Mouse (Mus musculus) liver, postnatal 0 days (tissue): ENCODE measurements around the gene Ddx17. TPM values are rescaled to one million over a fixed set of nuclear protein-coding genes. Genes with fewer than 3 reads are reported as not detected.

Experiments
- ATAC-seq: fragments of 200-750 bp; cut with Nextera tagmentation; 2 replicates; pipeline ENCODE4 v1.8.0; 2017; ENCODE audit warnings: mild to moderate bottlenecking, moderate library complexity
- DNase-seq: peaks from one replicate; pipeline ENCODE4 v3.0.0-alpha.2; 2016
- H3K27ac ChIP-seq: fragments of 300-500 bp; sonication (generic); 2 replicates; pipeline ENCODE4 v1.5.1; 2014; ENCODE audit warnings: antibody characterized with exemption, moderate library complexity, mild to moderate bottlenecking, low read depth
- H3K27me3 ChIP-seq: fragments of 300-500 bp; sonication (generic); 2 replicates; pipeline ENCODE4 v1.6.1; 2014; ENCODE audit warnings: low read length, control low read depth, mixed read lengths; ENCODE audit not compliant: insufficient read depth
- H3K36me3 ChIP-seq: fragments of 300-500 bp; sonication (generic); replicated peaks from 2 replicates; pipeline ENCODE4 v1.6.1; 2014; ENCODE audit warnings: mild to moderate bottlenecking, control low read depth, low read length, moderate library complexity, mixed read lengths; ENCODE audit not compliant: insufficient read depth
- H3K4me1 ChIP-seq: fragments of 300-500 bp; sonication (generic); 2 replicates; pipeline ENCODE4 v1.6.1; 2014; ENCODE audit warnings: antibody characterized with exemption, mild to moderate bottlenecking, control low read depth; ENCODE audit not compliant: insufficient read depth
- H3K4me2 ChIP-seq: fragments of 300-500 bp; sonication (generic); 2 replicates; pipeline ENCODE4 v1.6.1; 2014; ENCODE audit warnings: low read depth, mild to moderate bottlenecking, low read length, moderate library complexity, mixed read lengths
- H3K4me3 ChIP-seq: fragments of 300-500 bp; sonication (generic); 2 replicates; pipeline ENCODE4 v1.5.1; 2014; ENCODE audit warnings: low read depth, low read length
- H3K9ac ChIP-seq: fragments of 300-500 bp; sonication (generic); replicated peaks from 2 replicates; pipeline ENCODE4 v1.6.1; 2014; ENCODE audit warnings: mild to moderate bottlenecking, moderate library complexity
- H3K9me3 ChIP-seq: fragments of 300-500 bp; sonication (generic); 2 replicates; pipeline ENCODE4 v1.6.1; 2016; ENCODE audit warnings: mild to moderate bottlenecking, control low read depth, low read length, mixed read lengths
- CTCF ChIP-seq: sonication (generic); IDR thresholded peaks from 2 replicates; pipeline ENCODE4 v1.5.1; 2016; ENCODE audit warnings: antibody characterized with exemption, low read depth
- EP300 ChIP-seq: IDR thresholded peaks from 2 replicates; pipeline ENCODE4 v1.6.1; 2016; ENCODE audit warnings: antibody characterized with exemption, low read depth, mild to moderate bottlenecking
- WGBS: fragments of 180-500 bp; shearing (Covaris S2); extraction: QIAGEN DNeasy Blood & Tissue Kit; methylation state at CpG from one replicate; pipeline ENCODE4 v1.1.7; 2014; ENCODE audit not compliant: insufficient replicate concordance; 5-methylcytosine and 5-hydroxymethylcytosine counted together
- polyA plus RNA-seq: library from polyadenylated mRNA; unstranded; fragments of >200 nt; fragmentation: Nextera tagmentation; extraction: Ambion mirVana; gene quantifications from 2 replicates; pipeline ENCODE4 v1.2.1, GENCODE M21; 2015

The Ddx17 gene
- polyA plus RNA-seq, 1 experiment from 2014 or later: 9.3 TPM

- Histone ChIP-seq H3K4me3 (peak overlapping the region; percentile 97; the same call in 1 of the 2 replicates), H3K9ac (no peak overlapping the region; the same call in 1 of the 2 replicates), H3K4me2 (peak overlapping the region; percentile 82), H3K4me1 (peaks cover 16% of the 10 kb centered on the region), H3K9me3 (no peaks in the 10 kb centered on the region), H3K36me3 (peaks cover 51% of the 10 kb centered on the region), H3K27me3 (no peaks in the 10 kb centered on the region), H3K27ac (no peak overlapping the region; the same call in 1 of the 2 replicates)
- no peak for ATAC-seq
- 90% methylated on average over 3 of the region's 3 CpGs for WGBS
- TF ChIP-seq CTCF (no peak), EP300 (no peak)
- no peak for DNase-seq
These were observed 2.6 kb downstream of the Ddx17 start for GRCm38 (mm10) chr15:79543968-79544367.

GRCm38 (mm10) chr15:79533796-79534195, 12.7 kb downstream of the Ddx17 start:
- Histone ChIP-seq H3K36me3 (peaks cover 96% of the 10 kb centered on the region), H3K27me3 (no peaks in the 10 kb centered on the region), H3K9me3 (no peaks in the 10 kb centered on the region), H3K4me1 (peaks cover 3% of the 10 kb centered on the region; the same call in 1 of the 2 replicates), H3K27ac (no peak overlapping the region), H3K9ac (no peak overlapping the region), H3K4me3 (no peak overlapping the region), H3K4me2 (no peak overlapping the region)
- no peak for TF ChIP-seq CTCF
- TF ChIP-seq EP300: no peak
- ATAC-seq: no peak
- DNase-seq: no peak
- 82% methylated on average over 3 of the region's 3 CpGs for WGBS

GRCm38 (mm10) chr15:79529935-79530334, 16.6 kb downstream of the Ddx17 start:
- WGBS: 86% methylated on average over 7 of the region's 7 CpGs
- no peak overlapping the region for H3K4me3 ChIP-seq
- peak; percentile 83 for ATAC-seq
- H3K9ac ChIP-seq: no peak overlapping the region
- DNase-seq: peak; percentile 46
- no peak overlapping the region for H3K27ac ChIP-seq
- no peaks in the 10 kb centered on the region for H3K9me3 ChIP-seq
- no peak overlapping the region for H3K4me2 ChIP-seq
- H3K27me3 ChIP-seq: no peaks in the 10 kb centered on the region
- peaks cover 82% of the 10 kb centered on the region for H3K36me3 ChIP-seq
- H3K4me1 ChIP-seq: peaks cover 4% of the 10 kb centered on the region; the same call in 1 of the 2 replicates
- no peak for TF ChIP-seq CTCF
- no peak for TF ChIP-seq EP300

- Histone ChIP-seq H3K9ac (no peak overlapping the region), H3K27ac (no peak overlapping the region), H3K9me3 (no peaks in the 10 kb centered on the region), H3K4me3 (no peak overlapping the region), H3K4me2 (no peak overlapping the region), H3K4me1 (peaks cover 4% of the 10 kb centered on the region; the same call in 1 of the 2 replicates), H3K27me3 (no peaks in the 10 kb centered on the region), H3K36me3 (peaks cover 64% of the 10 kb centered on the region)
- ATAC-seq: 0 out of 2 replicates have a peak, but pooled peaks have one; percentile 22
- DNase-seq: no peak
- no peak for TF ChIP-seq CTCF
- no peak for TF ChIP-seq EP300
- 75% methylated on average over 5 of the region's 5 CpGs for WGBS
These were observed 18.4 kb downstream of the Ddx17 start for GRCm38 (mm10) chr15:79527991-79528639.

- H3K9ac ChIP-seq: no peak overlapping the region
- peaks cover 55% of the 10 kb centered on the region for H3K36me3 ChIP-seq
- H3K27ac ChIP-seq: no peak overlapping the region
- no peaks in the 10 kb centered on the region for H3K27me3 ChIP-seq
- no peak for DNase-seq
- no peak overlapping the region for H3K4me2 ChIP-seq
- H3K9me3 ChIP-seq: no peaks in the 10 kb centered on the region
- WGBS: 75% methylated on average over 4 of the region's 4 CpGs
- peaks cover 4% of the 10 kb centered on the region; the same call in 1 of the 2 replicates for H3K4me1 ChIP-seq
- no peak for TF ChIP-seq EP300
- no peak overlapping the region for H3K4me3 ChIP-seq
- ATAC-seq: no peak
These were observed 19.3 kb downstream of the Ddx17 start for GRCm38 (mm10) chr15:79527192-79527591.

- ATAC-seq (no peak), DNase-seq (no peak)
- H3K27me3 ChIP-seq: no peaks in the 10 kb centered on the region
- no peak for TF ChIP-seq CTCF
- TF ChIP-seq EP300: no peak
- no peak overlapping the region for H3K4me2 ChIP-seq
- WGBS: 64% methylated on average over 9 of the region's 9 CpGs
- no peaks in the 10 kb centered on the region for H3K9me3 ChIP-seq
- H3K9ac ChIP-seq: no peak overlapping the region
- peaks cover 45% of the 10 kb centered on the region for H3K36me3 ChIP-seq
- H3K4me1 ChIP-seq: peaks cover 4% of the 10 kb centered on the region; the same call in 1 of the 2 replicates
- no peak overlapping the region; the same call in 1 of the 2 replicates for H3K27ac ChIP-seq
- H3K4me3 ChIP-seq: no peak overlapping the region
These were observed 20.4 kb downstream of the Ddx17 start for GRCm38 (mm10) chr15:79525979-79526768.
